Mouse (Mus musculus): Measurements from ENCODE around the gene Foxo1.

GRCm38 (mm10) chr3:52327146-52327545, 59.0 kb downstream of the Foxo1 start:
- no peak for TF ChIP-seq FLI1 (IDR thresholded peaks at IDR 0.05; ENCODE audit: low read length)
- no peak for TF ChIP-seq GATA1 (IDR thresholded peaks at IDR 0.05; ENCODE audit: borderline replicate concordance, low read length)

Measured in megakaryocyte, embryonic 14.5 days (primary cell).